ENCODE assay signal across 8 mouse cellular contexts in genomic region chr2:33436035-33436580, GRCm38 (mm10). TPM values are rescaled to one million over a fixed set of nuclear protein-coding genes. Genes with fewer than 3 reads are reported as not detected.
DNase-seq lines count a peak whose midpoint lies in the region; ATAC-seq and TF ChIP-seq lines count a peak whose summit lies in the region.

No protein-coding gene starts in this region.

- H3K27ac ChIP-seq in bone marrow macrophage, adult 2 months (ENCODE audit: insufficient read depth, low read depth, low read length): peak overlapping the region; percentile 62
- 0 out of 2 replicates have a peak overlapping the region, but pooled peaks have one; percentile 30 for H3K27ac ChIP-seq in hindbrain, embryonic 13.5 days

- no peak for TF ChIP-seq CTCF in bone marrow macrophage, adult 2 months (IDR thresholded peaks at IDR 0.05; ENCODE audit: low read depth, low read length)

- no peak for ATAC-seq in hindbrain, embryonic 13.5 days (ENCODE audit: low FRiP score)
- ATAC-seq in megakaryocyte, adult 5-6 weeks (ENCODE audit: poor library complexity, severe bottlenecking): peak; percentile 25

- H3K27me3 ChIP-seq in hindbrain, embryonic 13.5 days: 0 out of 2 replicates have a peak, but pooled peaks cover 8% of the 10 kb centered on the region

- H3K4me1 ChIP-seq in bone marrow macrophage, adult 2 months (ENCODE audit: control insufficient read depth, insufficient read depth, low read length): peaks cover 25% of the 10 kb centered on the region
- H3K4me1 ChIP-seq in hindbrain, embryonic 13.5 days (replicated peaks): peaks cover 48% of the 10 kb centered on the region

- H3K4me2 ChIP-seq in hindbrain, embryonic 13.5 days: peak overlapping the region; percentile 51

- peak; percentile 60 for DNase-seq in ES-CJ7 (ENCODE audit: low read depth, low spot score)
- no peak for DNase-seq in right cerebral cortex, postnatal 36 days (ENCODE audit: low spot score in 2 of 2)
- DNase-seq in cerebellum, adult 8-10 months: no peak
- no peak for DNase-seq in frontal cortex, adult 2 months (ENCODE audit: extremely low spot score in 1 of 2, low spot score in 1 of 2)
- DNase-seq in thymus, adult 18-20 months: no peak

- H3K9ac ChIP-seq in hindbrain, embryonic 13.5 days: peak overlapping the region; percentile 26

- TF ChIP-seq POLR2A in bone marrow macrophage, adult 2 months (IDR thresholded peaks at IDR 0.05; ENCODE audit: borderline replicate concordance, low read depth, low read length): no peak

- H3K4me3 ChIP-seq in bone marrow macrophage, adult 2 months (ENCODE audit: insufficient read depth, low read length): peak overlapping the region; percentile 35
- H3K4me3 ChIP-seq in hindbrain, embryonic 13.5 days: peak overlapping the region; percentile 29

- no peaks in the 10 kb centered on the region for H3K36me3 ChIP-seq in hindbrain, embryonic 13.5 days

- WGBS in hindbrain, embryonic 13.5 days: 5% methylated on average over 16 of the region's 16 CpGs

- H3K9me3 ChIP-seq in hindbrain, embryonic 13.5 days: no peaks in the 10 kb centered on the region

RNA-seq across cellular contexts. Expression of gene Zbtb34, which starts 5.0 kb away (rescaled TPM):
- 18.2 and 18.6 TPM in 2 replicates for polyA plus RNA-seq in bone marrow macrophage, adult 2 months (2012; ENCODE audit: insufficient read depth, insufficient read length, missing spikeins)
- 7.2 and 9.2 TPM in 2 replicates for polyA plus RNA-seq in hindbrain, embryonic 13.5 days (2015; fragmentation: Nextera tagmentation; extraction: Ambion mirVana)
- total RNA-seq in megakaryocyte, adult 5-6 weeks (2015): 21.1 and 23.7 TPM in 2 replicates
- total RNA-seq in megakaryocyte, adult 5-6 weeks (2017): 8.1 and 8.9 TPM in 2 replicates
- polyA plus RNA-seq in frontal cortex, adult 2 months (2012; rRNA removed): 16.0 and 17.5 TPM in 2 replicates

RNA-seq across cellular contexts. Expression of gene Zbtb43, which starts 32.3 kb away (rescaled TPM):
- 14.4 and 16.0 TPM in 2 replicates for polyA plus RNA-seq in bone marrow macrophage, adult 2 months (2012; ENCODE audit: insufficient read depth, insufficient read length, missing spikeins)
- 27.7 and 28.2 TPM in 2 replicates for polyA plus RNA-seq in hindbrain, embryonic 13.5 days (2015; fragmentation: Nextera tagmentation; extraction: Ambion mirVana)
- 8.7 and 13.7 TPM in 2 replicates for total RNA-seq in megakaryocyte, adult 5-6 weeks (2015)
- 14.7 and 14.8 TPM in 2 replicates for total RNA-seq in megakaryocyte, adult 5-6 weeks (2017)
- polyA plus RNA-seq in frontal cortex, adult 2 months (2012; rRNA removed): 22.9 and 23.5 TPM in 2 replicates
